Mouse (Mus musculus): ENCODE results near the gene Dnajc11.

Gene Dnajc11

GRCm38 (mm10) chr4:152009076-152010051 is 75.9 kb downstream of the Dnajc11 start:
- no peak for DNase-seq (ENCODE audit: low read depth, low spot score)

- DNase-seq (ENCODE audit: low read depth, low spot score): no peak
These were observed 76.7 kb downstream of the Dnajc11 start for GRCm38 (mm10) chr4:152010091-152010706.

- peak; percentile 46 for DNase-seq (ENCODE audit: low read depth, low spot score)
These were observed 77.2 kb downstream of the Dnajc11 start for GRCm38 (mm10) chr4:152010707-152011134.

DNA sequence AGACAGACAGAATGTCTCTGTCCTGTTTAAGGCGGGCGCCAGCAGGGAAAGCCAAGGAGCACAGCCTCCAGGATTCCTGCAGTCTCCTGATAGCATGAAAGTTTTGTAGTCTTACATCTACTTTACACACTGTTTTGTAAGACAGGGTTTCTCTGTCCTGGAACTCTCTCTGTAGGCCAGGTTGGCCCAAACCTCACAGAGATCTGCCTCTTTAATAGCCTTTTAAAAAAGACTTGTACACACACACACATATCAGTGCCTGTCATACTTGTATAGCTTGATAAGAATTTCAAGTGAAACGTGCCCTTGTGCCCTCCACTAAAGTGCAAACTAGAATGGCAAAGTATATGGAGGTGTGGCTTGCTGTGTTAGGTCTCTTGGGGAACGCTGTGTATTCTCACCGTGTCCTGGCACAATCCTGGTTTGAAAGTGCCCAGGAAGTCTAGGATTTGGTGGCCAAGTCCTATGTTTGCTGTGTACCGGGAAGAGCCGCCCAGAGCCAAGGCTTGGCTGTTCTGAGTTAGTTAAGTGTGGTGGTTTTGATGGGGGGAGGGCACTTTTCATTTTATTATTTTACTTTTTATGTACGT is 77.8 kb downstream of the Dnajc11 start:
- no peak for DNase-seq (ENCODE audit: low read depth, low spot score)

DNA sequence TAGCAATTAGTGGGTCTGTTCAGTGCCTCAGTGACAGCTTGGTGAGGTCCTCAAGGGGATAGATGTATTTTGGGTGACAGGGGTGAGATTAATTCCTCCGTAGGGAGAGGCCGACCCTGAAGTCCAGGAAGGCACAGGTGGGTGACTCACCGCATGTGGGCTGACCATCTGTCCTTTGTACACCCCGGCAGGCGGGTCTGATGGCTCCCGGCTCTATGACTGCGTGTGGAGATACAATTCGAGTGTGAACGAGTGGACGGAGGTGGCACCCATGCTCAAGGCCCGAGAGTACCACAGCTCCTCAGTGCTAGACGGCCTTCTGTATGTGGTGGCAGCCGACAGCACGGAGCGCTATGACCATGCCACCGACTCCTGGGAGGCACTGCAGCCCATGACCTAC is 78.6 kb downstream of the Dnajc11 start:
- DNase-seq (ENCODE audit: low read depth, low spot score): no peak

- no peak for DNase-seq (ENCODE audit: low read depth, low spot score)
These were observed 79.7 kb downstream of the Dnajc11 start for GRCm38 (mm10) chr4:152013036-152013813.

- DNase-seq (ENCODE audit: low read depth, low spot score): no peak
These were observed 85.6 kb downstream of the Dnajc11 start for GRCm38 (mm10) chr4:152019073-152019472.

DNA sequence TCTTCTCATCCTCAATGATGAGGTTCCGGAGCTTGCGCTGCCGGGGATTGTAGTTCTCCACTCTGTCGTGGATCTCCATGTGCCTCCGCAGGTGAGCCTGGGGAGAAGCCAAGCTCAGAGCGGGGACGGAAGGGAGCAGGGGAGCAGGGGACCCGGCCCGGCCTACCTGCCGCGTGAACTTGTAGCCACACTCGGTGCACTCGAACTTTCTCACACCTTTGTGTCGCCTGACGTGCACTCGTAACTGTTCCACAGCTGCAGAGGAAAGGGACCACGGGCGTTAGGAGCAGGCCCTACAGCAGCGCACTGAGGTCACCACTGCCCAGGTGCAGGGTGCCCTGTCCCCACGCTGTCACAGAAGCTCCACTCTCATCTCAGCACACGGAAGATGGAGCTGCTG is 86.5 kb downstream of the Dnajc11 start:
- no peak for DNase-seq (ENCODE audit: low read depth, low spot score)

GRCm38 (mm10) chr4:152021568-152022097 is 88.1 kb downstream of the Dnajc11 start:
- no peak for DNase-seq (ENCODE audit: low read depth, low spot score)

DNA sequence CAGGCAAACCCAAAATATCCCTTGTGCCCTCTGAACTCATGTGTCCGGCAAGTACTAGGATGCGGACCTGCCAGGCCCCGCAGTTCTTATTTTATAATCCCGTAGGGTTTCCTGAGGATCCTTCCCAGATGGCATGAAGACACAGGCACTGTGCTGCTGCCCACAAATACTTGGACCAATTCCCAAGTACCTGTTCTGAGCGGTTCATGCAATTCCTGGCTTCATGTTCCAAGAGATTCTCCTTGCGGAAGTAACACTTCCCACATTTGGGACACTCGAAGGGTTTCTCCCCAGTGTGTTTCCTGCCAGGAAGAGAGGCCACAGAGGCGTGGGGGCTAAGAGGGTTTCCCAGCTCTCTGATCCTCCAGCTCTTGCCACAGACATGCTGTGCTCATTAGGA is 89.0 kb downstream of the Dnajc11 start:
- DNase-seq (ENCODE audit: low read depth, low spot score): no peak

- no peak for DNase-seq (ENCODE audit: low read depth, low spot score)
These were observed 91.0 kb downstream of the Dnajc11 start for GRCm38 (mm10) chr4:152024525-152024924.

GRCm38 (mm10) chr4:152026751-152027508 is 93.4 kb downstream of the Dnajc11 start:
- no peak for DNase-seq (ENCODE audit: low read depth, low spot score)

DNA sequence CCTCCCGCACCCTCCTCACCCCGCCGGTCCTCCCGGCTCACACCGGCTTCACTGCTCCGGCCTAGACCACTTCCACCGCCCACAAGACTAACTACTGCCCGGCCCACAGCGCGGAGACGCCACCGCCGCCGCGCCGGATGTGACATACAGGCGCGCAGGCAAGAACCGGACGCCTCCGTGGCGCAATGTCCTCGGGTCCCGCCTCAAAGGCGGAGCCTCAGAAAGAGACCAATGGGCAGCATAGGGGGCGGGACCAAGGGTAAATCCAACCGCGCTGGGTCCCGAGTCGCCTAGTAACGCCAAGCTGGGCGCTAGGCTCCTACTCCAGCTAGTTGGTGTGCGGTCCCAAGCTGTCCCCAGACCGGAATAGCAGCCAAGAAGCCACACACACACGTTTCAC is 94.0 kb downstream of the Dnajc11 start, which contains the start of gene Zbtb48:
Gene Zbtb48 (minus strand): TSS at position 148 of the 400 bp plus-strand sequence.
- peak; percentile 93 for DNase-seq (ENCODE audit: low read depth, low spot score)

- no peak for DNase-seq (ENCODE audit: low read depth, low spot score)
These were observed 95.0 kb downstream of the Dnajc11 start for GRCm38 (mm10) chr4:152028456-152028855.

DNA sequence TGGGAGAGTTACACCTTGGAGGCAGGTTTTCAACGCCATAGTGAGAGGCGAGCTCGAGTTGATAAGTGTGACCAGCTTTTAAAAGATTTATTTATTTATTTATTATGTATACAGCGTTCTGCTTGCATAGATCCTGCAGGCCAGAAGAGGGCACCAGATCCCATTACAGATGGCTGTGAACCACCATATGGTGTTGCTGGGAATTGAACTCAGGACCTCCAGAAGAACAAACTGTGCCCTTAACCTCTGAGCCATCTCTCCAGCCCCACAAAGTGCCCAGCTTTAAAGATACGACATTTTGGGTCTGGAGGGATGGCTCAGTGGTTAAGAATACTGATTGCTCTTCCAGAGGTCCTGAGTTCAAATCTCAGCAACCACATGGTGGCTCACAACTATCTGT is 95.6 kb downstream of the Dnajc11 start:
- DNase-seq (ENCODE audit: low read depth, low spot score): no peak

- DNase-seq (ENCODE audit: low read depth, low spot score): no peak
These were observed 96.5 kb downstream of the Dnajc11 start for GRCm38 (mm10) chr4:152029997-152030396.
